Mouse (Mus musculus): ENCODE data around the gene Fmnl1.

DNA sequence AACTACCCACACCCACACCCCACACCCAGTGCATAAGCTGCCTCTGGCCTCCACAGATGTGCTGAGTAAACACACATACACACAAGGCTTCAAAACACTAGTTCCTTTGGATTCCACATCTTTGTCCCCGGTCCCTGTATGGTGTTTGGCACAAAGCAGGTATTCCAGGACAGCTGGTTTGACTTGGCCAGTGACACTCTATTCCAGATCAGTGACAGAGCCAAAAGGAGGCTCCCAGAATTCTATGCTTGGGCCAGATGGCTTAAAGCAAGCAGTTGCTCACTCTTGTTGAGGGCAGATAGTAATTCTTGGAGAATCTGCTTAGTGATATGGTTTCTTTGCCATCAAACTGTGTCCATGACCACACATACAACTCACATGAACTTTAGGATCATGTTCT, 63.5 kb downstream of the Fmnl1 start:
- TF ChIP-seq POLR2A (IDR thresholded peaks at IDR 0.05; ENCODE audit: control insufficient read depth, extremely low read depth, insufficient read depth, low read length, poor library complexity) (no peak), CTCF (IDR thresholded peaks at IDR 0.05; ENCODE audit: borderline replicate concordance, control insufficient read depth, extremely low read depth, insufficient read depth, low read length, poor library complexity) (no peak)

Data from thymus, adult 2 months (tissue).